Mouse (Mus musculus) stomach, postnatal 0 days (tissue): ENCODE measurements around the gene Gpx5.

Experiments used
- CTCF ChIP-seq: IDR thresholded peaks from 2 replicates; pipeline ENCODE4 v1.5.1; 2016; ENCODE audit warnings: antibody characterized with exemption, low read depth, mild to moderate bottlenecking, moderate library complexity
- EP300 ChIP-seq: optimal IDR thresholded peaks from 2 replicates; pipeline ENCODE3; 2016; ENCODE audit warnings: antibody characterized with exemption

DNA sequence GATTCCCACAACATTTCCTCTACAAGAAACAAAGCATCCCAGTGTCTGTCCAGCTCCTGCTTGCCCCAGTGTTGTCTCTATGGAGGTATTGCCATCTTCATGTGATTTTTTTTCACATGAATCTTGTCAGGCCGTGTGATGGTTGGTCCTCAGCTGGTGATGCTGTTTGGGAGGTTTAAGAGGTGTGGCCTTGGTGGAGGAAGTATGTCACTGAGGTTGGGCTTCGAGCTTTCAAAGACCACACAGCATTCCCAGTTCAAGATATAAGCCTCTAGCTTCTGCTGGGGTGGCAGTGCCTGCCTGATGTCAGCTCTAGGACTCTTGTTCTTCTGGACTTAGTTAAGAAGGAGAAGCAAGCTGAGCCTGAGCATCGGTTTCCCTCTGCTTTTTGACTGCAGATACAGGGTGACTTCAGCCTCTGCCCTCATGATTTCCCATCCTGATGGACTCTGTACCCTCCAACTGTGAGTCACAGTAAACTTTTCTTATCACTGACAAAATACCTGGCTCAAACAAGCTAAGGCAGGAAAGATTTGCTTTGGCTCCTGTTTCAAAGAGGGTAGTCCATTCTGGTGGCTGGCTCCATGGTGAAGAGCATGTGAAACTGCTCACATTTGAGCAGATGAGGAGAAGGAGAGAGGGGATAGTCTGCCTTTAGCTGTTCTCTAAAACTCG lies 29.6 kb downstream of the Gpx5 start:
- TF ChIP-seq CTCF (no peak), EP300 (no peak)
